Mouse (Mus musculus) frontal cortex, postnatal 10 days (tissue): ENCODE measurements at regions not wholly inside any gene's neighbourhood (a gene's known extent, or its start where the extent isn't known, plus 50 kb on each side); places are given as distances from the start of the nearest gene placed in this dataset.

Source experiments
- DNase-seq, 2 experiments: peaks; one replicate each; pipeline ENCODE4 v3.0.0; 2022; ENCODE audit warnings: low spot score in 2 of 2, mixed read lengths in 1 of 2

GRCm38 (mm10) chr13:63627184-63627893, 53.9 kb upstream of the Ptch1 start:
- DNase-seq: peak in 1 of 2 experiments; percentile 8

- no peak for DNase-seq
These were observed 54.5 kb upstream of the Ptch1 start for GRCm38 (mm10) chr13:63627894-63628287.

GRCm38 (mm10) chr13:63631771-63632347, 58.5 kb upstream of the Ptch1 start:
- DNase-seq: no peak

- no peak for DNase-seq
These were observed 60.9 kb upstream of the Ptch1 start for GRCm38 (mm10) chr13:63634294-63634693.

- no peak for DNase-seq
These were observed 68.3 kb upstream of the Ptch1 start for GRCm38 (mm10) chr13:63641649-63642226.

- peak; percentile 36 to 44 for DNase-seq
These were observed 69.2 kb upstream of the Ptch1 start for GRCm38 (mm10) chr13:63642617-63643016.

- DNase-seq: no peak
These were observed 70.0 kb upstream of the Ptch1 start for GRCm38 (mm10) chr13:63643394-63643793.

GRCm38 (mm10) chr13:63644308-63644707, 70.9 kb upstream of the Ptch1 start:
- no peak for DNase-seq

- no peak for DNase-seq
These were observed 75.8 kb upstream of the Ptch1 start for GRCm38 (mm10) chr13:63649058-63649647.

- DNase-seq: no peak
These were observed 81.1 kb upstream of the Ptch1 start for GRCm38 (mm10) chr13:63654514-63654913.

- DNase-seq: no peak
These were observed 83.7 kb upstream of the Ptch1 start for GRCm38 (mm10) chr13:63657115-63657514.

- no peak for DNase-seq
These were observed 86.0 kb upstream of the Ptch1 start for GRCm38 (mm10) chr13:63659412-63659811.

GRCm38 (mm10) chr13:63660431-63660830, 87.0 kb upstream of the Ptch1 start:
- DNase-seq: no peak

GRCm38 (mm10) chr13:63668576-63668975, 95.2 kb upstream of the Ptch1 start:
- DNase-seq: no peak

- no peak for DNase-seq
These were observed 95.6 kb upstream of the Ptch1 start for GRCm38 (mm10) chr13:63669031-63669430.

GRCm38 (mm10) chr13:63672425-63672824, 99.0 kb upstream of the Ptch1 start:
- no peak for DNase-seq

GRCm38 (mm10) chr13:63677696-63678095, 104.3 kb upstream of the Ptch1 start:
- DNase-seq: no peak

- DNase-seq: no peak
These were observed 105.2 kb upstream of the Ptch1 start for GRCm38 (mm10) chr13:63678265-63679260.

GRCm38 (mm10) chr13:63682341-63682740, 108.9 kb upstream of the Ptch1 start:
- DNase-seq: no peak

GRCm38 (mm10) chr13:63691974-63692373, 118.6 kb upstream of the Ptch1 start:
- DNase-seq: no peak

GRCm38 (mm10) chr13:63693636-63694035, 120.2 kb upstream of the Ptch1 start:
- DNase-seq: no peak

- no peak for DNase-seq
These were observed 118.6 kb upstream of the Ercc6l2 start for GRCm38 (mm10) chr13:63696399-63696798.
